Mouse (Mus musculus) myocyte (in vitro differentiated cells): ENCODE measurements around the gene Knstrn.

ENCODE experiments used
- E2F4 ChIP-seq: IDR thresholded peaks from one replicate; pipeline ENCODE4 v1.6.1; 2011; ENCODE audit warnings: mild to moderate bottlenecking, control low read depth, moderate library complexity; ENCODE audit not compliant: insufficient read depth
- MAX ChIP-seq: IDR thresholded peaks from one replicate; pipeline ENCODE4 v1.6.1; 2011; ENCODE audit warnings: low read depth, mild to moderate bottlenecking, control low read depth
- POLR2A ChIP-seq: IDR thresholded peaks from one replicate; pipeline ENCODE4 v1.6.1; 2011; ENCODE audit warnings: low read depth, mild to moderate bottlenecking, control low read depth, moderate library complexity; ENCODE audit not compliant: insufficient read length
- POLR2AphosphoS2 ChIP-seq: IDR thresholded peaks from one replicate; pipeline ENCODE4 v1.6.1; 2011; ENCODE audit warnings: low read depth, control low read depth; ENCODE audit not compliant: insufficient read length
- TCF12 ChIP-seq: IDR thresholded peaks from one replicate; pipeline ENCODE4 v1.6.1; 2011; ENCODE audit warnings: mild to moderate bottlenecking, control low read depth; ENCODE audit not compliant: poor library complexity, insufficient read depth, severe bottlenecking

DNA sequence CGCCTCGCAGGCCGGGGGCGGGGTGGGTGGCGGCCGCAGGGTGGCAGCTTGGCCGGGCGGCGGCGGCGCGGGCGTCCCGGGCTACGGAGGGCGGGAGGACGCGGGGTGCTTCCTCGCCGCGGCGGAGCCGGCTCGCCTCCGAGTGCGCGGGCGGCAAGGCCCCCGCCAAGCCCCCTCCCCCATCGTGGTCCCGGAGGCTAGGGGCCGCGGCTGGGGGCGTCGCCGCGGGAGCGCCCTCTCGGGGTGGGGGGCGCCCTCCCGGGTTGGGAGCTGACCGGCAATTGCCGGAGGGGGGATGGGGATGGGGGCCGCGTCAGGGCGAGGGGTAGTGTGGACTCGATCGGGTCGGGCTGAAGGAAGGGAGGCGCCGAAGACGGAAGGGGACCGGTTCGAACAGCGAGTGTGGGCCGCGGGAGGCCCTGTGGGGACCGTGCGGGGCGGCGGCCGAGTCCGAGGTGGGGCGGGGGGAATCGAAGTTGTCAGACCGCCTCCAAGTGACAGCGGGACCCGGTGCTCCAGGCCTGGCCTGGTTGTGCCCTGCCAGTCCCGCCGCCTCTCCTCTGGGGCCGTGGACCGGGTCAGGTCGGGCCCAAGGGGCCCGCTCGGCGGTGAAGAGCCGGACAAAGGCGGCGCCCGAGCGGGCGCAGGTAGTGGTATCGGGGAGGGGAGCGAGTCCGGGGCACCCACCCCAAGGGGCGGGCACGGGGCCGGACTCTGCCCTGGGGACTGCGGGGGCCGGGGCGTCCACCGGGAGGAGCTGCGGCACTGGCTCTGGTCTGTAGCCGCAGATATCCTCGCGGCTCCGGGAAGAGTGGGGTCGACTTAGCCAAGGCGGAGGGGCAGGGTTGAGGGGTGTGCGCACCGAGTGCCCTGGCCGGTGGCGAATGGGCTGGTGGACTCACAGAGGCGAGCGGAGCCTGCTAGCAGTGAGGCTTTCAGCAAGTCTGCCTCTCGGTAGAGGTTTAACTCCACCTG is 88.5 kb downstream of the Knstrn start:
- no peak for TF ChIP-seq POLR2A
- no peak for TF ChIP-seq MAX
- no peak for TF ChIP-seq POLR2AphosphoS2
- no peak for TF ChIP-seq TCF12
- TF ChIP-seq E2F4 = no peak
